21 mouse cellular contexts compared by ENCODE assay signal in genomic region chr12:99244673-99245072, GRCm38 (mm10).
DNase-seq lines count a peak whose midpoint lies in the region; ATAC-seq lines count a peak whose summit lies in the region.
"Had no signal": no experiment of that assay in that cellular context is flagged by ENCODE, and none has a peak within 500 bp of the region (broad histone marks: within the 10 kb centered on the region; RNA-seq: fewer than 3 reads in every experiment).

No protein-coding gene starts in this region.

- H3K36me3 ChIP-seq in neural tube, embryonic 15.5 days, result no peaks in the 10 kb centered on the region
- H3K36me3 ChIP-seq: embryonic facial prominence, embryonic 12.5 days; embryonic facial prominence, embryonic 15.5 days; hindbrain, embryonic 12.5 days; hindbrain, embryonic 15.5 days had no signal

- H3K9me3 ChIP-seq in neural tube, embryonic 15.5 days (replicated peaks), result no peaks in the 10 kb centered on the region
- H3K9me3 ChIP-seq: embryonic facial prominence, embryonic 12.5 days; embryonic facial prominence, embryonic 15.5 days; hindbrain, embryonic 12.5 days; hindbrain, embryonic 15.5 days had no signal

- peak; percentile 54 for DNase-seq in cerebellum, adult 9-10 months
- no peak for DNase-seq in cerebellum, adult 8-10 months
- DNase-seq in cerebellum, postnatal 10 days, result peak; percentile 48 to 49
- DNase-seq in cerebellum, postnatal 25 days, result peak; percentile 58 to 59
- no peak for DNase-seq in layer of hippocampus, postnatal 10 days (ENCODE audit: low spot score in 2 of 2)
- DNase-seq: adrenal gland, postnatal 10 days; forebrain, postnatal 0 days; gastrocnemius, adult 2 months; gastrocnemius, postnatal 14 days; heart, adult 11 months; kidney, adult 2 months had no signal

- ATAC-seq in neural tube, embryonic 15.5 days (ENCODE audit: low FRiP score), result no peak
- ATAC-seq: CD4-positive, CD25-positive, alpha-beta regulatory T cell, adult 4 months; forebrain, embryonic 14.5 days; forebrain, postnatal 0 days; intestine, postnatal 0 days; Patski had no signal

- H3K27ac ChIP-seq in neural tube, embryonic 15.5 days (replicated peaks), result no peak overlapping the region
- H3K27ac ChIP-seq: embryonic facial prominence, embryonic 12.5 days; embryonic facial prominence, embryonic 15.5 days; gastrocnemius, adult 2 months; hindbrain, embryonic 12.5 days; hindbrain, embryonic 15.5 days had no signal

- no peak overlapping the region for H3K4me2 ChIP-seq in neural tube, embryonic 15.5 days
- H3K4me2 ChIP-seq: embryonic facial prominence, embryonic 12.5 days; embryonic facial prominence, embryonic 15.5 days; heart, embryonic 11.5 days; hindbrain, embryonic 12.5 days; hindbrain, embryonic 15.5 days had no signal

- H3K9ac ChIP-seq in neural tube, embryonic 15.5 days (replicated peaks), result no peak overlapping the region
- H3K9ac ChIP-seq: embryonic facial prominence, embryonic 12.5 days; embryonic facial prominence, embryonic 15.5 days; forebrain, postnatal 0 days; hindbrain, embryonic 12.5 days; hindbrain, embryonic 15.5 days had no signal

- H3K27me3 ChIP-seq in neural tube, embryonic 15.5 days (replicated peaks), result no peaks in the 10 kb centered on the region
- H3K27me3 ChIP-seq: embryonic facial prominence, embryonic 12.5 days; embryonic facial prominence, embryonic 15.5 days; hindbrain, embryonic 12.5 days; hindbrain, embryonic 15.5 days; Patski had no signal

- peaks cover 22% of the 10 kb centered on the region for H3K4me1 ChIP-seq in neural tube, embryonic 15.5 days

- no peak overlapping the region for H3K4me3 ChIP-seq in neural tube, embryonic 15.5 days (replicated peaks)
- H3K4me3 ChIP-seq: embryonic facial prominence, embryonic 12.5 days; embryonic facial prominence, embryonic 15.5 days; gastrocnemius, adult 2 months; hindbrain, embryonic 12.5 days; hindbrain, embryonic 15.5 days had no signal

- WGBS in neural tube, embryonic 15.5 days, result 90% methylated on average over 9 of the region's 9 CpGs

Comparison
In these comparisons a context has a peak if more than half of its experiments do, and no peak if none do; other contexts are left out.
1. DNase-seq: peak in cerebellum, adult 9-10 months (single experiment), cerebellum, postnatal 10 days (2 of 2) and cerebellum, postnatal 25 days (2 of 2); none in cerebellum, adult 8-10 months (single experiment) and layer of hippocampus, postnatal 10 days (0 of 2).